39 mouse cellular contexts compared by ENCODE assay signal in genomic region chr12:104209802-104210201, GRCm38 (mm10). TPM values are rescaled to one million over a fixed set of nuclear protein-coding genes. Genes with fewer than 3 reads are reported as not detected.
DNase-seq lines count a peak whose midpoint lies in the region; ATAC-seq and TF ChIP-seq lines count a peak whose summit lies in the region.
"Had no signal": no experiment of that assay in that cellular context is flagged by ENCODE, and none has a peak within 500 bp of the region (broad histone marks: within the 10 kb centered on the region; RNA-seq: fewer than 3 reads in every experiment).

No protein-coding gene starts in this region.

- 42% methylated on average over 2 of the region's 2 CpGs for WGBS in thymus, adult 2 months

- no peak for TF ChIP-seq POLR2A in thymus, adult 2 months (IDR thresholded peaks at IDR 0.05; ENCODE audit: control insufficient read depth, extremely low read depth, insufficient read depth, low read length, poor library complexity)

- DNase-seq in CD4-positive, CD25-positive, alpha-beta regulatory T cell, adult 2 months (ENCODE audit: low read depth, low spot score), result peak; percentile 24
- peak; percentile 14 for DNase-seq in T-cell, adult 2 months (ENCODE audit: low spot score)
- DNase-seq in frontal cortex, postnatal 25 days (ENCODE audit: low spot score in 2 of 2), result no peak
- no peak for DNase-seq in adrenal gland, adult 2 months
- DNase-seq in thymus, adult 2 months, result no peak
- DNase-seq: adrenal gland, postnatal 36 days; B cell, adult 2 months; cerebellum, adult 18-20 months; gastrocnemius, postnatal 14 days; kidney, adult 11 months; kidney, postnatal 25 days; liver, postnatal 0 days; lung, postnatal 36 days had no signal

- H3K27ac ChIP-seq in thymus, adult 2 months (ENCODE audit: control insufficient read depth, insufficient read depth, low read length), result no peak overlapping the region
- H3K27ac ChIP-seq: heart, embryonic 13.5 days; hindbrain, embryonic 12.5 days; hindbrain, postnatal 0 days; limb, embryonic 12.5 days; liver, embryonic 12.5 days had no signal

- no peaks in the 10 kb centered on the region for H3K27me3 ChIP-seq in thymus, adult 2 months (ENCODE audit: control insufficient read depth, insufficient read depth, low read length)
- H3K27me3 ChIP-seq: heart, embryonic 13.5 days; hindbrain, embryonic 12.5 days; limb, embryonic 12.5 days; liver, embryonic 12.5 days; Patski had no signal

- H3K4me3 ChIP-seq in thymus, adult 2 months (ENCODE audit: control insufficient read depth, insufficient read depth, low read length), result no peak overlapping the region
- H3K4me3 ChIP-seq: erythroblast, embryonic 14.5 days; heart, embryonic 13.5 days; hindbrain, embryonic 12.5 days; limb, embryonic 12.5 days; liver, embryonic 12.5 days had no signal

- ATAC-seq in inflammation-experienced regulatory T-cells, adult 6 months, result peak; percentile 85
- ATAC-seq in neutrophil, adult 5-6 weeks (ENCODE audit: extremely low read depth, insufficient number of reproducible peaks, low FRiP score, poor library complexity, severe bottlenecking), result 0 out of 2 replicates have a peak, but pooled peaks have one; percentile 39
- ATAC-seq: forebrain, embryonic 16.5 days; hindbrain, postnatal 0 days; liver, embryonic 12.5 days; liver, postnatal 0 days; Patski had no signal

- H3K36me3 ChIP-seq in thymus, adult 2 months (ENCODE audit: control insufficient read depth, insufficient read depth, low read length), result no peaks in the 10 kb centered on the region
- H3K36me3 ChIP-seq: heart, embryonic 13.5 days; hindbrain, embryonic 12.5 days; limb, embryonic 12.5 days; liver, embryonic 12.5 days had no signal

- TF ChIP-seq CTCF in thymus, adult 2 months (IDR thresholded peaks at IDR 0.05; ENCODE audit: borderline replicate concordance, control insufficient read depth, extremely low read depth, insufficient read depth, low read length, poor library complexity), result no peak

- H3K4me1 ChIP-seq in thymus, adult 2 months (replicated peaks; ENCODE audit: control insufficient read depth, insufficient read depth, low read length), result no peaks in the 10 kb centered on the region
- H3K4me1 ChIP-seq: heart, embryonic 13.5 days; hindbrain, embryonic 12.5 days; limb, embryonic 12.5 days had no signal

RNA-seq across cellular contexts. Expression of gene Serpina3f, which starts 4.5 kb away (rescaled TPM):
- polyA plus RNA-seq in inflammation-experienced regulatory T-cells, adult 6 months (2017; shearing (Covaris generic)), result 10 to 100 TPM in 2 of 3 experiments, 1 to 10 TPM in 1; 7.8 to 38.7 (median 11.3) TPM
- total RNA-seq in neutrophil, adult 5-6 weeks (2017), result 1.5 and 2.8 TPM in 2 replicates
- under 1 TPM; 0.24 to 0.29 TPM for total RNA-seq in adrenal gland, adult 2 months (2021)
- polyA plus RNA-seq in adrenal gland, adult 2 months (2012; rRNA removed), result 0.04 and 0.10 TPM in 2 replicates
- polyA plus RNA-seq in thymus, adult 2 months (2012; rRNA removed), result 1.0 and 1.6 TPM in 2 replicates
- total RNA-seq: gastrocnemius, postnatal 14 days; heart, adult 8-10 months; hindbrain, postnatal 0 days; layer of hippocampus, adult 18-20 months; layer of hippocampus, postnatal 10 days; left cerebral cortex, adult 18-20 months; left cerebral cortex, postnatal 14 days; MEL had no signal
- polyA plus RNA-seq: cortical plate, adult 2 months; erythroblast, embryonic 14.5 days; forebrain, embryonic 16.5 days; heart, embryonic 13.5 days; kidney, embryonic 14.5 days; limb, embryonic 12.5 days; neural tube, embryonic 11.5 days had no signal

RNA-seq across cellular contexts. Expression of gene Serpina3g, which starts 26.2 kb away (rescaled TPM):
- 100 to 1,000 TPM; 239 to 411 (median 240) TPM for polyA plus RNA-seq in inflammation-experienced regulatory T-cells, adult 6 months (2017; shearing (Covaris generic))
- total RNA-seq in neutrophil, adult 5-6 weeks (2017), result 41.3 and 43.1 TPM in 2 replicates
- total RNA-seq in adrenal gland, adult 2 months (2021), result 1 to 10 TPM; 3.4 to 4.1 TPM
- 5.4 and 11.3 TPM in 2 replicates for polyA plus RNA-seq in adrenal gland, adult 2 months (2012; rRNA removed)
- 41.7 and 54.4 TPM in 2 replicates for polyA plus RNA-seq in thymus, adult 2 months (2012; rRNA removed)
- total RNA-seq: gastrocnemius, postnatal 14 days had no signal
- polyA plus RNA-seq: forebrain, embryonic 11.5 days; forebrain, embryonic 16.5 days had no signal

RNA-seq across cellular contexts. Expression of gene Serpina3i, which starts 53.1 kb away (rescaled TPM):
- not detected for polyA plus RNA-seq in inflammation-experienced regulatory T-cells, adult 6 months (2017; shearing (Covaris generic))
- 0.70 TPM in 1 of 2 replicates, not detected in the other for total RNA-seq in neutrophil, adult 5-6 weeks (2017)
- total RNA-seq in adrenal gland, adult 2 months (2021), result under 1 TPM; 0.45 to 0.52 TPM
- 0.26 and 0.29 TPM in 2 replicates for polyA plus RNA-seq in adrenal gland, adult 2 months (2012; rRNA removed)
- polyA plus RNA-seq in thymus, adult 2 months (2012; rRNA removed), result 5.4 and 8.8 TPM in 2 replicates
- total RNA-seq: adrenal gland, adult 18-20 months; gastrocnemius, postnatal 14 days; layer of hippocampus, postnatal 10 days; left cerebral cortex, adult 18-20 months; left cerebral cortex, postnatal 14 days; megakaryocyte-erythroid progenitor cell, adult 5-6 weeks; MEL had no signal
- polyA plus RNA-seq: cortical plate, adult 2 months; erythroblast, embryonic 14.5 days; forebrain, embryonic 16.5 days; hindbrain, postnatal 0 days; midbrain, embryonic 14.5 days; stomach, embryonic 14.5 days had no signal

RNA-seq across cellular contexts. Expression of gene Serpina3c, which starts 56.1 kb away (rescaled TPM):
- not detected for polyA plus RNA-seq in inflammation-experienced regulatory T-cells, adult 6 months (2017; shearing (Covaris generic))
- not detected in 2 replicates for total RNA-seq in neutrophil, adult 5-6 weeks (2017)
- total RNA-seq in adrenal gland, adult 2 months (2021), result 10 to 100 TPM; 20.6 to 23.9 TPM
- polyA plus RNA-seq in adrenal gland, adult 2 months (2012; rRNA removed), result 8.6 and 9.8 TPM in 2 replicates
- 0.91 and 1.7 TPM in 2 replicates for polyA plus RNA-seq in thymus, adult 2 months (2012; rRNA removed)
- total RNA-seq: hindbrain, postnatal 0 days; left cerebral cortex, adult 18-20 months; left cerebral cortex, postnatal 14 days; megakaryocyte-erythroid progenitor cell, adult 5-6 weeks; MEL had no signal
- polyA plus RNA-seq: brain, embryonic 14.5 days; embryonic facial prominence, embryonic 14.5 days; erythroblast, embryonic 14.5 days; forebrain, embryonic 11.5 days; forebrain, embryonic 16.5 days; heart, embryonic 13.5 days; hindbrain, embryonic 12.5 days; kidney, embryonic 14.5 days; limb, embryonic 12.5 days; liver, embryonic 12.5 days; midbrain, embryonic 14.5 days; neural tube, embryonic 11.5 days; stomach, embryonic 14.5 days had no signal

Comparison
In these comparisons a context has a peak if more than half of its experiments do, and no peak if none do; other contexts are left out.
1. DNase-seq: peak in CD4-positive, CD25-positive, alpha-beta regulatory T cell, adult 2 months (single experiment) and T-cell, adult 2 months (single experiment); none in frontal cortex, postnatal 25 days (0 of 2), adrenal gland, adult 2 months (single experiment) and thymus, adult 2 months (single experiment).